Mouse (Mus musculus): ENCODE data around the gene Kndc1.

Kndc1 gene

GRCm38 (mm10) chr7:139894655-139895557 is at the start of gene Kndc1:
Gene Kndc1, plus strand, starts transcription at chr7:139894696.
- DNase-seq = peak; percentile 82

DNA sequence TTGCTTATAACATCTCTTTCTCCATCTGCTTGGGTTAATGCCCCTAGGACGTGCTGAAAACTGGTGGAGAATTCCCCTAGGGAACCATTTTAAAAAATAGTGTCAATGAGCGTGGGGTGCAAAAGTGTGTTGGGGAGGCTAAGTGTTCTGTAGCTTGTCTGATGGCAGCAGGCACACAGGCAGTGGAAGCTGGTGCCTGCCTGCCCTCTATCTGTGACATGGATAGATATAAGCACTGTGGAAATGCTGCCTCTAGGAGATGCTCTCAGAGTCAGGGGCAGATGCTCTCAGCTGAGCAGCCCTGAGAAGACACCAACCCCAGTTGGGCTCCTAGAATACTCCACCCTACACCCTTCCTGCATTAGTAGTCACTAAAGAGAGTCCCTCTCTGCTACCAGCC is 49.4 kb upstream of the Kndc1 start:
- no peak for DNase-seq

DNA sequence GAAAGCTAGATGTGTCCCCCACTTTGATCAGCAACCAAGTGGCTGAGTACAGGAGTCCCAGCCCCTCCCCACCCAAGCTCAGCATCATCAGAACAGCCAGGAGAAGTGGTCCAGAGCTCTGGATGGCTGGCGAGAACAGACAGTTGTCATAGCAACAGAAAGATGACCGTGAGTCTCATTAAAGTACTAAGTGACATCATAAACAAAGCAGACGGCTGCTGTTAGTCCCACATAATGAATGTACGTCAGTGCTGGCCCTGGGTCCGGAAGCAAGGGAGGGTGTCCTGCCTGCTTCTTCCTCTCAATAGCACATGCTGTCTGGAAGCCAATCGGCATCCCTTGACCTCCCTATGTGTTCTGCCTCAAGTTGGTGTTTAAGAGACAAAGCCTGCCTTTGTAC is 44.3 kb upstream of the Kndc1 start:
- no peak for DNase-seq

DNA sequence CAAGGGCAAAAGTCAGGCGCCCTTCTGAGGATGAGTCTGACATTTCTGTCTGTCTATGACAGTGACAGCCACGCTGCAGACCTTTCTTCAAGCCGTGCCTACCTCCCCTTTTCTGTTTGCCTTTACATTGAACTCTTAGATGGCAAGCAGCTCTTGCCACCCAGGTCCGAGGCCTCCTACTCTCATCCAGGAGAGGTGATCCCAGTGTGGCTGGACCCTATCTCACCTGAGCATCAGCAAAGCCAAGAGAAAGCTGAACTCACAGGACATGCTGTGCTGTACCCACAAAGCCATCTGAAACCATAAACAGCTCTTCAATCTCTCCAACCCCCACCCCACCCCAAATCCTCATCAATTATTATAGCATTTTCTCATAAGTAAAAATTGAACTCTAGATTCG is 43.8 kb upstream of the Kndc1 start:
- DNase-seq = no peak

GRCm38 (mm10) chr7:139851098-139851497 is 43.4 kb upstream of the Kndc1 start:
- no peak for DNase-seq

GRCm38 (mm10) chr7:139855261-139855660 is 39.2 kb upstream of the Kndc1 start:
- no peak for DNase-seq

DNA sequence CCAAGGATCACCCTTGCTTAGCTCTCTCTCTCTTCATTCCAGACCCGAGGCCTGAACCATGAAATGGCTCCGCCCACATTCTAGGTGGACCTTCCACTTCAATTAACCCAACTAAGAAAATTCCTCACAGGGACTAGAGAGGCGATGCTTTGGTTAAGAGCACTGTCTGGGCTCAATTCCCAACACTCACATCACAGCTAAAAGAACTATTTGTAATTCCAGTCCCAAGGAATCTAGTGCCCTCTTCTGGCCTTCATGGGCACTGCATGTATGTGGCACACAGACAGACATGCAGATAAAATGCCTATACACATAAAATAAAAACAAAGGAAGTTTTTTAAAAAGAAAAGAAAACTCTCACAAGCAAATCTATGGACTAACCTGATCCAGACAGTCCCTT is 33.1 kb upstream of the Kndc1 start:
- peak; percentile 59 for DNase-seq

DNA sequence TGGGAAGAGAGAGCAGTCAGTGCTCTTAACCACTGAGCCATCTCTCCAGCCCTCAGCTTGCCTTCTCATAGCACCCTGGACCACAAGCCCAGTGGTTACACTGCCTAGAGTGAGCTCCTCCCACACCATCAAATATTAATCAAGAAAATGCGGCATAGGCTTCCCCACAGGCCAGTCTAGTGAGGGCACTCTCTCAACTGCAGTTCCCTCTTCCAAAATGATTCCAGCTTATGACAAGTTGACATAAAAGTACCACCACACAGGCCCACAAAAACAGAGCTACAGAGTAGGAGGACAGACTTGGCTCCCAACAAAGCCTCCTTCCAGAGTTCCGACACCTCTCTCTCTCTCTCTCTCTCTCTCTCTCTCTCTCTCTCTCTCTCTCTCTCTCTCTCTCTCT is 31.4 kb upstream of the Kndc1 start:
- no peak for DNase-seq

DNA sequence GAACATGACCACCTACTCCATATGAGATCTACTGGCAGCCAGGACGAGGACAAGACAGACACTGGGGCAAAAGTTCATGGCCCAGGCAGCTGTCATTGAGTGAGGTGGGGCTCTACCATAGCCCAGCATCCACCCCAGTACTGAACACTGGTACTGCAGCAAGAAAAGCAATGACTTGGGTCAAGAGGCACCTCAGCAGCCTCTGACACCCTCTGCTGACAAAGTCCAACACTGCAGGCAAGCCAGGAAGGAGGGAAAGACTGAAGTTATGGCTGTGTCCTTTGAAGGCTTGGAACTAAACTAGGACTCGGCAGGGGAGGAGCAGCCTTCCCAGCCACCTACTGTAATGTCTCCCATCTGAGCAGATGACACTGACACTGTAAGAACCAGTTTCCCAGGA is 30.2 kb upstream of the Kndc1 start:
- no peak for DNase-seq

DNA sequence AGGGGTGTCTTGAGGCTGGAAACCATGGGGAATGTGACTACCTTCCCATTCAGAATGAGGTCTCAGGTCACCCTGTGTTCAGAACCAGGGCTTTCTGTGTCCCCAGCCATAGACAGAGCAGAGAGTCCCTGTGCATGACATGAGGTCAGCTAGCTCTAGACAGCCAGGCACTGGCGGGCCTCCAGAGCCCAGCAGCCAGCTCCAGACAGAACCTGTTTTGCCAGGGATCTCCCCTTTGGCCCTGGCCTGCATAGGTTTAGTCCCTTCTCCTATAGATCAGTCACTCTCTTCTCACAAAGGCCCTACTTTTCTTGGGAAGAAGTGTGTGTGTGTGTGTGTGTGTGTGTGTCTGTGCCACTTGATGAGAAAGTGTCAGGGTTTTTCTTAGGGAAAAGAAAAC is 29.6 kb upstream of the Kndc1 start:
- no peak for DNase-seq

DNA sequence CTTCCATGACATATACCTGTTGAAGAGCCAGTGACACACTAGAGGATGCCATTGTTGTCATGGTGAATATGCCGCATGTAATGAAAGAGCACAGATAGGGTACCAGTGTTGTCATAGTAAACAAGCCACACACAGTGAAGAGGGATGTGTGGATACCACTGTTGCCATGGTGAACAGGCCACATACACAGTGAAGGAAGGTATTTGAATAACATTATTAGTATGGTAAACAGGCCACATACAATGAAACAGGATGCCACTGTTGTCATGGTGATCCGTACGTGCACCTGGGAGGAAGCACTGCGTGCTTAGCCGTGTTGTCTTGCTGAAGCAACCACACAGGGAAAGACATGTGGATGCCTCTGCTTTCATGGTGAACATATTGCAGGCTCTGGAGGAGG is 23.5 kb upstream of the Kndc1 start:
- no peak for DNase-seq

DNA sequence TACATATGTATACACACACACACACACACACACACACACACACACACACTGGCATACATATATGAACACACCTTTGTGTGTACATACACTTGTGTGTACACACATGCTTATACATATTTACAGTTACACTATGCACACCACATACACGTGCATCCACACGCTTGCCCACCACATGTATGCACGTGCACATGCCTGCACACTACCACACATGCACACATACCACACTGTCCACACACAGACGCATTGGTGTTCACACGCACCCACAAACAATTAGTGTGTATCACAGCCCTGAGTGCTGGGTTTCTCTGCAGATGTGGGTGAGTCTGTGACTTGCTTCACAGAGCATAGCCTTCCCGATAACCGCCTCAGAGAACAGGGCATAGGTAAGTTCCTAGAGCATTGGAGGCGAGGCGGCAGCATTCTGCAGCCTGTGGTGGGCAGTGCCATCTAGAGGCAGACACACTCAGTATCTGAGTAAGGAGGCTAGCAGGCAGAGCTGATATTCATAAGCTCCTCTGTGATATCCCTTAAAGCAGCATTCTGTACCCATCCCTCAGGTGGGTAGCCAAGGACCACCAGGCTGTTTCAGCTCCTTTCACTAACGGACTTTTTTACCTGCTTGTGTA is 17.2 kb upstream of the Kndc1 start:
- DNase-seq = peak; percentile 41

DNA sequence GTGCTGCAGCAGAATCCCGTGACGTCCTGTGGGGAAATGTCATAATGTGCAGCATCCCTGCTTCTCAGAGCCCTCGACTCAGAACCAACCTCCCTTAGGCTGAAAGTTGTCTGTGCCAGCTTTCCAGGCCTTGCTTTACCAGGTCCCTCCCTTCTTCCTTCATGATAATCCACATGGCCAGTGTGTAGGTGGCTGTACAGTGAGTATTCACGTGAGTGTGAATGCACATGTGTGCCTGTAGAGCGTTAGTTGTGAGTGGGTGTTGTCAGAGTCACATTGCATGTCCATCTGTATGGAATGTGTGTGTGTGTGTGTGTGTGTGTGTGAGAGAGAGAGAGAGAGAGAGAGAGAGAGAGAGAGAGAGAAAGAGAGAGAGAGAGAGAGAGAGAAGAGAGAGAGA is 16.4 kb upstream of the Kndc1 start:
- DNase-seq = no peak

DNA sequence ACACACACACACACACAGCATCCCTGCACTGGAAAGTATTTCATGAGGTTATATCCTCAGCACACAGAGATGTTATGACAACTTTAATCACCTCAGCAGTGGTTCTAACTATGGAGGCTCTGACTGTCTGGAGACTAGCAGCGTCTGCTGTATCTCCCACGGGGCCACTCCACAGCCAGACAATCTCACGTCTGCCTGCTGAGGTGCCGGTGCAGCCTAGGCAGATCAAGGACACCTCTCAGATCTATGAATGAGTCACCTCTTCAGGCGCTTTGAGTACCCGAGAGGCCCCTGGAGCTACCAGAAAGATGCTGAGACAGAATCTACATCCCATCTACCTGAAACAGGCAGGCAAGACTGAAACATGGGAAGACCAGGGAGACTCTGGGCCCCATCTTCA is 15.9 kb upstream of the Kndc1 start:
- DNase-seq = no peak

- no peak for DNase-seq
These were observed 11.0 kb upstream of the Kndc1 start for GRCm38 (mm10) chr7:139883545-139883944.

DNA sequence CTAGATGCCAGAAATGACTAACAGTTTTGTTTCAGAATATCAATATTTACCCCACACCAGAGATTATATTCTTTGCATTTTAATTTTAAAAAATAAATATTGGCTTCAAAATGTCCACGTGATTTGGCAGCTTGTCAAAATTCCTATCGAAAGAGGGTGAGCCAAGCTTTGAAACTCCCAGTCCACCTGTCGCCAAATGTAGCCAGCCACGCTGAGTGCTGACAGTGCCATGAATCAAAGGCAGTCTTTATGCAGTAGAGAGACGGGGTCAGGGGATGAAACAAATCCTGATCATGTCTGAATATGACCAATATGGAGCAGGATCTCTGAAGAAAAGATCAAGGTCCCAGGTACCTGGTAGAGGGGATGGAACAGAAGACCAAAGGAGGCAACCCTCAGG is 2.7 kb upstream of the Kndc1 start:
- no peak for DNase-seq

GRCm38 (mm10) chr7:139896271-139896670 is 1.8 kb downstream of the Kndc1 start:
- no peak for DNase-seq

- no peak for DNase-seq
These were observed 2.3 kb downstream of the Kndc1 start for GRCm38 (mm10) chr7:139896796-139897195.

GRCm38 (mm10) chr7:139898606-139899005 is 4.1 kb downstream of the Kndc1 start:
- DNase-seq = no peak

DNA sequence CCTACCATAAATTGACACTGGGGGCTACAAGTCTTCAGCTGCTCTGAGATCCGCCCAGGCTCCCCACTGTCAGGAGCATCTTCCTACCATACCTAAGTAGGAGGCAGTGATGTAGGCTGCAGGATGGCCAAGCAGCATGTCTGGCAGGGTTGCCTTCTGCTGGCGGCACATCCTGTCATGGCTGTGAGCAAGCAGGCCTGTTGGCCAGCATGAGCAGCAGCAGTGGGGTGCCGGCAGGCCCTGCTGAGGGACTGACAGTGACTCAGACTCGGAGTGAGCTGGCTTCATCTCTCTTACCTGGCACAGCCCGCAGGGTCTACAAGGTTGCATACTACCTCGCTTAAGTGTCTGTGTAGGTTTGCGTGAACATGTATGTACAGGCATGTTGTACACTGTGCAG is 5.0 kb downstream of the Kndc1 start:
- peak; percentile 85 for DNase-seq

DNA sequence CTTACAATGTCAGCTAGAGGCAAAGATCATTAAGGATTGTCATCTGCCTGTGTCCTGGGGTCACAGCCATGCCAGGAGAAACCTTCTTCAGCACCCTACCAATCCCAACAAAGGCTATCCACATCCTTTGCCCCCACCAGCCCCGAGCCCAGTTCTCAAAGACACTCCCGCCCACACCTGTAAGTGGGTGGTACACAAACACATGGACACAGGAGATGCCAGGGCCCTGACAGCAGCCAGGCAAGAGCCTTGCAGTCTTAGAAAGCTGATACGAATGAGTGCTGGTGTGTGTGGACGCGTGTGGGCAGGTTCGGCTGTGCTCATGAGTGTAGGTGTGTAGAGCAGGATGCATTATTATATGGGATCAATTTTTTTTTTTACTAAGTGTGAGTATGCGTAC is 6.0 kb downstream of the Kndc1 start:
- no peak for DNase-seq

DNA sequence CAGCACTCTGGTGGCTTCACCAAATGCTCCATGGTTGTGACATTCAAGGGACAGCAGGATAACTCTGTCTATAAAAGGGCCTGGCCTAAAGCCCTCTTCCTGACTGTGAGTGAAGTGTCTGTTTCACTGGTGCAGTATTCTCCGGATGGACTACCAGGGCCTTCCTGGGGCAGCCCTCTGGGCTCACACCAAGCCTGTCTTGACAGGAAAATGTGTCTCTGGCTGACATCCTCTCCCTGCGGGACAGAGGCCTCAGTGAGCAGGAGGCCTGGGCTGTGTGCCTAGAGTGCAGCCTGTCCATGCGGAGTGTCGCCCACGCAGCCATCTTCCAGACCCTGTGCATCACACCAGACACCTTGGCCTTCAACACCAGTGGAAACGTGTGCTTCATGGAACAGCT is 6.4 kb downstream of the Kndc1 start:
- peak; percentile 85 for DNase-seq

DNA sequence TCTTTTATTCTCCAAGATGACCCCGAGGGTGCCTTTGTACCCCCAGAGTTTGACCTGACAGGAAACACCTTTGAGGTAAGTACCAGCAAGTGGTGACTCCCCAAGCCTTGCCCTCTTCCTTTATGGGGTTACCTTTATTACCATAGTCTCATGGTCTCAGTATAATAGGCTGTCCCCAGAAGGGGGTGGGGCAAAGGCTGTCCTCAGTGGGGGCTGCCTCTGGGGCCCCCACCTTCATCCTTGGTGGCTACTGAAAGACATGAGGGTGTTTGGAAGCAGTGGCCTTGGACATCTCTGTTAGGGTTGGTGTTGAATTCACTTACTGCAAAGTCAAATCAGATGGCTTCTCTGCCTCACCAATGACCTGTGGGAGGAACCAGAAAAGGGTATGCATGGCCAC is 7.5 kb downstream of the Kndc1 start:
- DNase-seq = no peak

- DNase-seq = no peak
These were observed 10.8 kb downstream of the Kndc1 start for GRCm38 (mm10) chr7:139905261-139905660.

DNA sequence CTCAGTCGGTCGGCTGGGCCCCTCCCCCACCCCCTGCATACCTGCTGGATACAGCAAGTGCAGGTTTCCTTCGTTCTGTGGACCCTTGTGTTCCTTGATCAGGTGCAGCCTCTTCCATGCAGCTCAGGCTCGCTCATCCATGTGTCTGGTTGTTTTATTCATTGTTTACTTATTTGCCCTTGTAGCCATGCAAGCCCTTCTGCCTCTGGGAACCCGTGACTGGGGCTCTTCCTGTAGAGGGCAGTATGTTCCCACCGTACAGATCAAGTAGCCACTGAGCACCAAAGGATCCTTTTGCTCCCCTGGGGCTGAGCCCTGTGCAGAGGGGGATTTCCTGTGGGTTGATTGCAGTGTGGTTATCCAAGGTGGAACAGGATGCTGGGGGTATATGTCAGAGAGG is 11.2 kb downstream of the Kndc1 start:
- DNase-seq = no peak

Measured in cerebellum, adult 11 months (tissue).